In genomic region chr8:84661458-84661871, GRCm38 (mm10) we compare ENCODE assay signal across 8 mouse cellular contexts. TPM values are rescaled to one million over a fixed set of nuclear protein-coding genes. Genes with fewer than 3 reads are reported as not detected.
DNase-seq lines count a peak whose midpoint lies in the region; ATAC-seq and TF ChIP-seq lines count a peak whose summit lies in the region.

No protein-coding gene starts in this region.

- TF ChIP-seq CTCF in hindbrain, postnatal 0 days (IDR thresholded peaks at IDR 0.05; ENCODE audit: low read depth) = no peak

- peaks cover 10% of the 10 kb centered on the region for H3K4me1 ChIP-seq in hindbrain, postnatal 0 days (ENCODE audit: insufficient read depth, low read length)
- peaks cover 52% of the 10 kb centered on the region for H3K4me1 ChIP-seq in limb, embryonic 15.5 days
- peaks cover 57% of the 10 kb centered on the region for H3K4me1 ChIP-seq in midbrain, embryonic 15.5 days

- no peak for ATAC-seq in hindbrain, postnatal 0 days
- ATAC-seq in limb, embryonic 15.5 days (ENCODE audit: insufficient number of reproducible peaks, low FRiP score, low TSS enrichment, low read depth) = no peak
- ATAC-seq in midbrain, embryonic 15.5 days (replicated peaks) = no peak

- peak; percentile 43 to 58 for DNase-seq in layer of hippocampus, postnatal 10 days (ENCODE audit: low spot score in 2 of 2)
- no peak for DNase-seq in layer of hippocampus, adult 8-10 months (ENCODE audit: low spot score in 2 of 2)
- peak; percentile 78 to 83 for DNase-seq in cerebellum, postnatal 25 days
- DNase-seq in gastrocnemius, postnatal 10 days = peak; percentile 80
- DNase-seq in hindbrain, postnatal 0 days (ENCODE audit: low spot score) = peak; percentile 50
- peak; percentile 86 to 90 for DNase-seq in spleen, postnatal 4 days (ENCODE audit: low spot score in 2 of 2)

- H3K4me3 ChIP-seq in hindbrain, postnatal 0 days (ENCODE audit: low read length) = peak overlapping the region; percentile 67
- peak overlapping the region; percentile 88 for H3K4me3 ChIP-seq in limb, embryonic 15.5 days
- H3K4me3 ChIP-seq in midbrain, embryonic 15.5 days = peak overlapping the region; percentile 65

- H3K9me3 ChIP-seq in hindbrain, postnatal 0 days (ENCODE audit: low read length) = no peaks in the 10 kb centered on the region
- H3K9me3 ChIP-seq in limb, embryonic 15.5 days = no peaks in the 10 kb centered on the region
- no peaks in the 10 kb centered on the region for H3K9me3 ChIP-seq in midbrain, embryonic 15.5 days

- H3K4me2 ChIP-seq in hindbrain, postnatal 0 days (ENCODE audit: low read depth, low read length) = peak overlapping the region; percentile 67
- H3K4me2 ChIP-seq in limb, embryonic 15.5 days = peak overlapping the region; percentile 72
- peak overlapping the region; percentile 73 for H3K4me2 ChIP-seq in midbrain, embryonic 15.5 days

- peak overlapping the region; percentile 85 for H3K27ac ChIP-seq in hindbrain, postnatal 0 days
- peak overlapping the region; percentile 96 for H3K27ac ChIP-seq in limb, embryonic 15.5 days
- peak overlapping the region; percentile 73 for H3K27ac ChIP-seq in midbrain, embryonic 15.5 days

- under 1% methylated on average over 24 of the region's 24 CpGs for WGBS in hindbrain, postnatal 0 days
- WGBS in limb, embryonic 15.5 days = under 1% methylated on average over 24 of the region's 24 CpGs
- WGBS in midbrain, embryonic 15.5 days = 2% methylated on average over 24 of the region's 24 CpGs

- H3K9ac ChIP-seq in hindbrain, postnatal 0 days (replicated peaks; ENCODE audit: low read length) = peak overlapping the region; percentile 67
- peak overlapping the region; percentile 87 for H3K9ac ChIP-seq in limb, embryonic 15.5 days
- peak overlapping the region; percentile 45 for H3K9ac ChIP-seq in midbrain, embryonic 15.5 days

- H3K27me3 ChIP-seq in hindbrain, postnatal 0 days (ENCODE audit: insufficient read depth, low read length) = no peaks in the 10 kb centered on the region
- H3K27me3 ChIP-seq in limb, embryonic 15.5 days = no peaks in the 10 kb centered on the region
- H3K27me3 ChIP-seq in midbrain, embryonic 15.5 days (replicated peaks) = no peaks in the 10 kb centered on the region; the same call in 1 of the 2 replicates

- no peaks in the 10 kb centered on the region for H3K36me3 ChIP-seq in hindbrain, postnatal 0 days (ENCODE audit: insufficient read depth, low read length)
- H3K36me3 ChIP-seq in limb, embryonic 15.5 days = no peaks in the 10 kb centered on the region
- H3K36me3 ChIP-seq in midbrain, embryonic 15.5 days (replicated peaks) = no peaks in the 10 kb centered on the region

RNA-seq across cellular contexts. Expression of gene Ier2, which starts 1.2 kb away (rescaled TPM):
- 10 to 100 TPM; 10.8 to 12.7 TPM for total RNA-seq in layer of hippocampus, postnatal 10 days (2021)
- total RNA-seq in layer of hippocampus, adult 8-10 months (2022) = 10 to 100 TPM in 1 of 4 experiments, 1 to 10 TPM in 3; 7.0 to 10.2 (median 9.3) TPM
- total RNA-seq in gastrocnemius, postnatal 10 days (2021) = 10 to 100 TPM; 10.9 to 17.6 TPM
- 12.5 and 13.3 TPM in 2 replicates for total RNA-seq in hindbrain, postnatal 0 days (2014; rRNA removed)
- polyA plus RNA-seq in hindbrain, postnatal 0 days (2015; fragmentation: Nextera tagmentation; extraction: Ambion mirVana) = 20.9 TPM in 2 replicates
- 80.6 and 81.7 TPM in 2 replicates for polyA plus RNA-seq in limb, embryonic 15.5 days (2015; fragmentation: Nextera tagmentation; extraction: Ambion mirVana)
- 16.9 and 17.8 TPM in 2 replicates for polyA plus RNA-seq in midbrain, embryonic 15.5 days (2015; fragmentation: Nextera tagmentation; extraction: Ambion mirVana)

RNA-seq across cellular contexts. Expression of gene Trmt1, which starts 24.6 kb away (rescaled TPM):
- 100 to 1,000 TPM in 1 of 2 experiments, 10 to 100 TPM in 1; 99.8 to 105 TPM for total RNA-seq in layer of hippocampus, postnatal 10 days (2021)
- 100 to 1,000 TPM in 2 of 4 experiments, 10 to 100 TPM in 2; 91.6 to 133 (median 103) TPM for total RNA-seq in layer of hippocampus, adult 8-10 months (2022)
- total RNA-seq in gastrocnemius, postnatal 10 days (2021) = 10 to 100 TPM; 33.7 to 43.9 TPM
- 69.5 and 93.3 TPM in 2 replicates for total RNA-seq in hindbrain, postnatal 0 days (2014; rRNA removed)
- polyA plus RNA-seq in hindbrain, postnatal 0 days (2015; fragmentation: Nextera tagmentation; extraction: Ambion mirVana) = 71.2 and 79.2 TPM in 2 replicates
- polyA plus RNA-seq in limb, embryonic 15.5 days (2015; fragmentation: Nextera tagmentation; extraction: Ambion mirVana) = 63.3 and 64.5 TPM in 2 replicates
- polyA plus RNA-seq in midbrain, embryonic 15.5 days (2015; fragmentation: Nextera tagmentation; extraction: Ambion mirVana) = 63.3 and 66.7 TPM in 2 replicates

RNA-seq across cellular contexts. Expression of gene Nacc1, which starts 26.2 kb away (rescaled TPM):
- 10 to 100 TPM; 73.7 to 75.3 TPM for total RNA-seq in layer of hippocampus, postnatal 10 days (2021)
- total RNA-seq in layer of hippocampus, adult 8-10 months (2022) = 10 to 100 TPM; 86.2 to 91.2 (median 87.6) TPM
- 10 to 100 TPM; 38.2 to 39.1 TPM for total RNA-seq in gastrocnemius, postnatal 10 days (2021)
- 110 and 129 TPM in 2 replicates for total RNA-seq in hindbrain, postnatal 0 days (2014; rRNA removed)
- 13.8 and 14.9 TPM in 2 replicates for polyA plus RNA-seq in hindbrain, postnatal 0 days (2015; fragmentation: Nextera tagmentation; extraction: Ambion mirVana)
- polyA plus RNA-seq in limb, embryonic 15.5 days (2015; fragmentation: Nextera tagmentation; extraction: Ambion mirVana) = 13.5 and 13.8 TPM in 2 replicates
- polyA plus RNA-seq in midbrain, embryonic 15.5 days (2015; fragmentation: Nextera tagmentation; extraction: Ambion mirVana) = 16.3 and 17.2 TPM in 2 replicates

RNA-seq across cellular contexts. Expression of gene Lyl1, which starts 39.8 kb away (rescaled TPM):
- 1 to 10 TPM; 4.0 to 5.4 TPM for total RNA-seq in layer of hippocampus, postnatal 10 days (2021)
- 1 to 10 TPM; 2.6 to 7.2 (median 4.8) TPM for total RNA-seq in layer of hippocampus, adult 8-10 months (2022)
- 1 to 10 TPM; 3.3 to 5.4 TPM for total RNA-seq in gastrocnemius, postnatal 10 days (2021)
- 1.7 and 7.8 TPM in 2 replicates for total RNA-seq in hindbrain, postnatal 0 days (2014; rRNA removed)
- 2.0 and 2.3 TPM in 2 replicates for polyA plus RNA-seq in hindbrain, postnatal 0 days (2015; fragmentation: Nextera tagmentation; extraction: Ambion mirVana)
- 5.6 and 6.0 TPM in 2 replicates for polyA plus RNA-seq in limb, embryonic 15.5 days (2015; fragmentation: Nextera tagmentation; extraction: Ambion mirVana)
- polyA plus RNA-seq in midbrain, embryonic 15.5 days (2015; fragmentation: Nextera tagmentation; extraction: Ambion mirVana) = 3.4 and 4.2 TPM in 2 replicates

Comparison
In these comparisons a context has a peak if more than half of its experiments do, and no peak if none do; other contexts are left out.
1. DNase-seq: peak in layer of hippocampus, postnatal 10 days (2 of 2), cerebellum, postnatal 25 days (2 of 2), gastrocnemius, postnatal 10 days (single experiment), hindbrain, postnatal 0 days (single experiment) and spleen, postnatal 4 days (2 of 2); none in layer of hippocampus, adult 8-10 months (0 of 2).
2. Peak in every context shown above with its lines, with median percentiles within 50 percentile points of each other: H3K27ac ChIP-seq, H3K4me2 ChIP-seq, H3K4me3 ChIP-seq and H3K9ac ChIP-seq.